Mouse (Mus musculus) heart, embryonic 12.5 days (tissue): ENCODE measurements at regions not wholly inside any gene's neighbourhood (a gene's known extent, or its start where the extent isn't known, plus 50 kb on each side); places are given as distances from the start of the nearest gene placed in this dataset.

Experiments used
- ATAC-seq: fragments of 200-750 bp; cut with Nextera tagmentation; 2 replicates; pipeline ENCODE4 v1.8.0; 2017; ENCODE audit warnings: moderate TSS enrichment, moderate library complexity; ENCODE audit not compliant: insufficient number of reproducible peaks, low FRiP score
- H3K27ac ChIP-seq: fragments of 300-500 bp; sonication (generic); 2 replicates; pipeline ENCODE4 v1.5.1; 2016; ENCODE audit warnings: mild to moderate bottlenecking, moderate library complexity; ENCODE audit not compliant: poor library complexity, severe bottlenecking
- H3K27me3 ChIP-seq: fragments of 300-500 bp; sonication (generic); replicated peaks from 2 replicates; pipeline ENCODE4 v1.6.1; 2016; ENCODE audit warnings: mild to moderate bottlenecking, moderate library complexity
- H3K36me3 ChIP-seq: fragments of 300-500 bp; sonication (generic); 2 replicates; pipeline ENCODE4 v1.6.1; 2016; ENCODE audit warnings: mild to moderate bottlenecking, moderate library complexity
- H3K4me1 ChIP-seq: fragments of 300-500 bp; sonication (generic); replicated peaks from 2 replicates; pipeline ENCODE4 v1.6.1; 2016; ENCODE audit warnings: mild to moderate bottlenecking
- H3K4me2 ChIP-seq: fragments of 300-500 bp; sonication (generic); 2 replicates; pipeline ENCODE4 v1.6.1; 2016; ENCODE audit warnings: mild to moderate bottlenecking, moderate library complexity
- H3K4me3 ChIP-seq: fragments of 300-500 bp; sonication (generic); 2 replicates; pipeline ENCODE4 v1.5.1; 2016; ENCODE audit warnings: mild to moderate bottlenecking
- H3K9ac ChIP-seq: fragments of 300-500 bp; sonication (generic); 2 replicates; pipeline ENCODE4 v1.6.1; 2016; ENCODE audit warnings: mild to moderate bottlenecking, moderate library complexity
- H3K9me3 ChIP-seq: fragments of 300-500 bp; sonication (generic); replicated peaks from 2 replicates; pipeline ENCODE4 v1.6.1; 2016; ENCODE audit warnings: mild to moderate bottlenecking, moderate library complexity
- WGBS: fragments of 180-500 bp; shearing (Covaris S2); methylation state at CpG from one replicate; pipeline ENCODE4 v1.1.7; 2016; 5-methylcytosine and 5-hydroxymethylcytosine counted together

- no peaks in the 10 kb centered on the region for H3K27me3 ChIP-seq
- no peak overlapping the region for H3K27ac ChIP-seq
- H3K4me3 ChIP-seq: no peak overlapping the region
- H3K9ac ChIP-seq: no peak overlapping the region
- 39% methylated on average over 5 of the region's 5 CpGs for WGBS
- H3K9me3 ChIP-seq: no peaks in the 10 kb centered on the region
- H3K4me2 ChIP-seq: no peak overlapping the region
- ATAC-seq: no peak
- 0 out of 2 replicates have a peak, but pooled peaks cover 5% of the 10 kb centered on the region for H3K4me1 ChIP-seq
- H3K36me3 ChIP-seq: no peaks in the 10 kb centered on the region
Observed at GRCm38 (mm10) chr4:29135685-29136385, 322.9 kb downstream of the Epha7 start.

- ATAC-seq: no peak
- Histone ChIP-seq H3K27me3 (no peaks in the 10 kb centered on the region), H3K4me3 (no peak overlapping the region), H3K27ac (no peak overlapping the region), H3K9ac (no peak overlapping the region), H3K4me2 (no peak overlapping the region), H3K36me3 (no peaks in the 10 kb centered on the region), H3K4me1 (0 out of 2 replicates have a peak, but pooled peaks cover 3% of the 10 kb centered on the region), H3K9me3 (no peaks in the 10 kb centered on the region)
- 79% methylated on average over 8 of the region's 8 CpGs for WGBS
Observed at GRCm38 (mm10) chr4:29138771-29139301, 325.9 kb downstream of the Epha7 start.

- Histone ChIP-seq H3K36me3 (no peaks in the 10 kb centered on the region), H3K4me2 (no peak overlapping the region), H3K27ac (no peak overlapping the region), H3K4me1 (0 out of 2 replicates have a peak, but pooled peaks cover 3% of the 10 kb centered on the region), H3K27me3 (no peaks in the 10 kb centered on the region), H3K4me3 (no peak overlapping the region), H3K9ac (no peak overlapping the region), H3K9me3 (no peaks in the 10 kb centered on the region)
- ATAC-seq: no peak
- 98% methylated on average over 1 of the region's 1 CpGs for WGBS
Observed at GRCm38 (mm10) chr4:29143415-29143814, 330.5 kb downstream of the Epha7 start.

DNA sequence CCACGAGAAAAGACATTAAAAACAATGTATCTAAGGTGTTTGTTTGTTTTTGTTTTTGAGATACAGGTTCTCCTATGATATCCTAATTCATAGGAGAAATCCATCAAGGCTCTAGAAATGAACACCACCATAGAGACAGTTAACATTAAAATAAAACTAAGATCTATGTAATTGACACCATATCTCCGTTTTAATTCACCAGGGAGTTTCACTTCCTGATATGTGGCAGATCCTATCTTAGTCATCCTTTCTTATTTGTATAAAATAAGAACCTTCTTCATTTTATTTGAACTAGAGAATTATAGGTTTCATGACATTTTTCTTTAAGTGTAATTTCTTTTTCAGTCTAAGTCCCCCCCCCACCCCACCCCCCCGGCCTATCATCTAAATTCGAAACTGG is 332.3 kb downstream of the Epha7 start:
- Histone ChIP-seq H3K9me3 (no peaks in the 10 kb centered on the region), H3K27me3 (no peaks in the 10 kb centered on the region), H3K9ac (no peak overlapping the region), H3K4me1 (0 out of 2 replicates have a peak, but pooled peaks cover 2% of the 10 kb centered on the region), H3K4me2 (no peak overlapping the region), H3K36me3 (no peaks in the 10 kb centered on the region), H3K4me3 (no peak overlapping the region), H3K27ac (no peak overlapping the region)
- 79% methylated on average over 4 of the region's 4 CpGs for WGBS
- ATAC-seq: no peak

- no peak for ATAC-seq
- Histone ChIP-seq H3K27me3 (no peaks in the 10 kb centered on the region), H3K27ac (no peak overlapping the region), H3K4me3 (no peak overlapping the region), H3K4me1 (no peaks in the 10 kb centered on the region), H3K4me2 (no peak overlapping the region), H3K9me3 (no peaks in the 10 kb centered on the region), H3K36me3 (no peaks in the 10 kb centered on the region), H3K9ac (no peak overlapping the region)
- WGBS: 72% methylated on average over 6 of the region's 6 CpGs
Observed at GRCm38 (mm10) chr4:29152134-29152867, 339.4 kb downstream of the Epha7 start.

DNA sequence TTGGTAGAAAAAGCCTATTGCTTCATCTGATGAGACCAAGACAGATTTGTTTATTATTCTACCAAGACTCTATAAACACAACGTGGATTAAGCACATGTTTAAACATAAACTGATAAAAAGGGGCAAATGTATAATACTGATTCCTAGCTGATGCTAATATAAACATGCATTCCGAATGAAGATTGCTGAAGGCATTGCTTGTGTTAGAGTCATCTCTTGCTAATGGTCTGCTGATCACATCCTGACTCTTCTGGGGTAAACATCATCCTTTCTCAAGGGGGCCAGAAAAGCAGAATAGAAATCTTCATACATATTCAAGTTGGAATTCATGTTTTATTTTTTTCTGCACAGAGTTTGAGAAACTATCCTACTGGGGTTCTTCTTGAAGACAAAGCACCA is 369.6 kb downstream of the Epha7 start:
- no peaks in the 10 kb centered on the region for H3K27me3 ChIP-seq
- no peak for ATAC-seq

DNA sequence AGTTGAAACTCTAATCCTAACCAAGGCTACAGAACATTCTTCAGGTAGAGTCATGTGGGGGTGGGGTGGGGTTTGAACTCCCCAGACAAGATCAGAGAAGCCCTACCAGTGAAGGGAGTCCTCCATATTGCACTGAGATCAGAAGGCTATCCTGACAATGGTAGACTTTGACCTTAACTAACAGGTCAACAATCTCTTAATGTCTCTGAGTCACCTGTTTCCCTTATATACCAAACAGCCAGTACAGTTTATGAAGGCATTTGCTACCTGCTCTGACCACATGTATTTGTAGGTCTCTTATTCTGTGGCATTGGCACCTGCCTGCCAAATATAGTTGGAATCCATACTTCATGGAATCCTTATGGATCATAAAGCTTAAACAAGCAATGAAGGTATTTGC is 370.5 kb downstream of the Epha7 start:
- Histone ChIP-seq H3K36me3 (no peaks in the 10 kb centered on the region), H3K9ac (no peak overlapping the region), H3K4me2 (no peak overlapping the region), H3K27ac (no peak overlapping the region), H3K9me3 (peaks cover 6% of the 10 kb centered on the region), H3K4me3 (no peak overlapping the region), H3K4me1 (no peaks in the 10 kb centered on the region), H3K27me3 (no peaks in the 10 kb centered on the region)
- no peak for ATAC-seq

More for the DNA sequence above, 369.6 kb downstream of the Epha7 start:
- no peak overlapping the region for H3K9ac ChIP-seq
- H3K36me3 ChIP-seq: no peaks in the 10 kb centered on the region
- 58% methylated on average over 2 of the region's 2 CpGs for WGBS
- no peak overlapping the region for H3K4me2 ChIP-seq
- H3K4me1 ChIP-seq: no peaks in the 10 kb centered on the region
- no peak overlapping the region for H3K4me3 ChIP-seq
- H3K27ac ChIP-seq: no peak overlapping the region
- peaks cover 6% of the 10 kb centered on the region for H3K9me3 ChIP-seq

- WGBS: 78% methylated on average over 2 of the region's 2 CpGs
- no peak overlapping the region for H3K4me2 ChIP-seq
- H3K9me3 ChIP-seq: peaks cover 6% of the 10 kb centered on the region
- H3K36me3 ChIP-seq: no peaks in the 10 kb centered on the region
- no peak overlapping the region for H3K4me3 ChIP-seq
- no peak overlapping the region for H3K9ac ChIP-seq
- no peaks in the 10 kb centered on the region for H3K27me3 ChIP-seq
- H3K27ac ChIP-seq: no peak overlapping the region
- H3K4me1 ChIP-seq: no peaks in the 10 kb centered on the region
- ATAC-seq: no peak
Observed at GRCm38 (mm10) chr4:29183818-29184217, 370.9 kb downstream of the Epha7 start.

- Histone ChIP-seq H3K4me3 (no peak overlapping the region), H3K9ac (no peak overlapping the region), H3K27me3 (no peaks in the 10 kb centered on the region), H3K27ac (no peak overlapping the region), H3K4me1 (no peaks in the 10 kb centered on the region), H3K4me2 (no peak overlapping the region), H3K9me3 (no peaks in the 10 kb centered on the region), H3K36me3 (no peaks in the 10 kb centered on the region)
- ATAC-seq: no peak
Observed at GRCm38 (mm10) chr4:29200976-29201375, 388.0 kb downstream of the Epha7 start.
